Mouse (Mus musculus) G1E-ER4 (cell line): Measurements from ENCODE around the gene B4galnt1. TPM values are rescaled to one million over a fixed set of nuclear protein-coding genes. Genes with fewer than 3 reads are reported as not detected.

Experiments used
- GATA1 ChIP-seq: IDR thresholded peaks from one replicate; pipeline ENCODE4 v1.8.0; 2012; ENCODE audit warnings: low read length, inconsistent platforms
- polyA plus RNA-seq: library from polyadenylated mRNA; stranded (reverse); fragments of >175 nt; gene quantifications from 2 replicates; pipeline ENCODE4 v1.2.3, GENCODE M21; 2012

B4galnt1 gene
- polyA plus RNA-seq, 1 experiment: 143 TPM

- TF ChIP-seq GATA1: no peak
These were observed 12.7 kb downstream of the B4galnt1 start for GRCm38 (mm10) chr10:127177719-127178118.

GRCm38 (mm10) chr10:127178286-127179027 lies 13.4 kb downstream of the B4galnt1 start:
- no peak for TF ChIP-seq GATA1

- TF ChIP-seq GATA1: no peak
These were observed 15.1 kb downstream of the B4galnt1 start, which contains the start of gene Slc26a10 for GRCm38 (mm10) chr10:127179871-127180694. Gene Slc26a10, minus strand, starts transcription at chr10:127180645.

GRCm38 (mm10) chr10:127180695-127181047 lies 15.6 kb downstream of the B4galnt1 start:
- no peak for TF ChIP-seq GATA1

- TF ChIP-seq GATA1: no peak
These were observed 16.5 kb downstream of the B4galnt1 start for GRCm38 (mm10) chr10:127181566-127181965.

GRCm38 (mm10) chr10:127182624-127183023 lies 17.6 kb downstream of the B4galnt1 start:
- no peak for TF ChIP-seq GATA1

- TF ChIP-seq GATA1: no peak
These were observed 18.7 kb downstream of the B4galnt1 start for GRCm38 (mm10) chr10:127183759-127184158.

GRCm38 (mm10) chr10:127185101-127185500 lies 20.1 kb downstream of the B4galnt1 start:
- no peak for TF ChIP-seq GATA1

GRCm38 (mm10) chr10:127185506-127185905 lies 20.5 kb downstream of the B4galnt1 start:
- no peak for TF ChIP-seq GATA1

GRCm38 (mm10) chr10:127186451-127186850 lies 21.4 kb downstream of the B4galnt1 start:
- no peak for TF ChIP-seq GATA1

GRCm38 (mm10) chr10:127187371-127188078 lies 22.5 kb downstream of the B4galnt1 start:
- TF ChIP-seq GATA1: no peak

- no peak for TF ChIP-seq GATA1
These were observed 23.0 kb downstream of the B4galnt1 start for GRCm38 (mm10) chr10:127188079-127188453.

- TF ChIP-seq GATA1: no peak
These were observed 23.6 kb downstream of the B4galnt1 start for GRCm38 (mm10) chr10:127188465-127189115.

- no peak for TF ChIP-seq GATA1
These were observed 24.2 kb downstream of the B4galnt1 start for GRCm38 (mm10) chr10:127189116-127189650.
